Mouse (Mus musculus) lung, embryonic 15.5 days (tissue): ENCODE results near the gene Kif24. TPM values are rescaled to one million over a fixed set of nuclear protein-coding genes. Genes with fewer than 3 reads are reported as not detected.

ENCODE experiments used
- ATAC-seq: fragments of 200-750 bp; cut with Nextera tagmentation; 2 replicates; pipeline ENCODE4 v1.8.0; 2017; ENCODE audit warnings: moderate number of reproducible peaks, borderline replicate concordance; ENCODE audit not compliant: low FRiP score, low TSS enrichment; ENCODE audit errors: extremely low read depth
- H3K27ac ChIP-seq: fragments of 300-500 bp; sonication (generic); 2 replicates; pipeline ENCODE4 v1.5.1; 2015; ENCODE audit warnings: moderate library complexity, mild to moderate bottlenecking, inconsistent platforms
- H3K27me3 ChIP-seq: fragments of 300-500 bp; sonication (generic); 2 replicates; pipeline ENCODE4 v1.6.1; 2015; ENCODE audit warnings: inconsistent platforms
- H3K36me3 ChIP-seq: fragments of 300-500 bp; sonication (generic); 2 replicates; pipeline ENCODE4 v1.6.1; 2015; ENCODE audit warnings: inconsistent platforms
- H3K4me1 ChIP-seq: fragments of 300-500 bp; sonication (generic); 2 replicates; pipeline ENCODE4 v1.6.1; 2015; ENCODE audit warnings: inconsistent platforms
- H3K4me2 ChIP-seq: fragments of 300-500 bp; sonication (generic); 2 replicates; pipeline ENCODE4 v1.6.1; 2015; ENCODE audit warnings: inconsistent platforms, mild to moderate bottlenecking, moderate library complexity
- H3K4me3 ChIP-seq: fragments of 300-500 bp; sonication (generic); 2 replicates; pipeline ENCODE4 v1.5.1; 2015; ENCODE audit warnings: mild to moderate bottlenecking, inconsistent platforms
- H3K9ac ChIP-seq: fragments of 300-500 bp; sonication (generic); 2 replicates; pipeline ENCODE4 v1.6.1; 2015; ENCODE audit warnings: inconsistent platforms
- H3K9me3 ChIP-seq: fragments of 300-500 bp; sonication (generic); 2 replicates; pipeline ENCODE4 v1.6.1; 2016; ENCODE audit warnings: inconsistent platforms
- WGBS: fragments of 180-500 bp; shearing (Covaris S2); methylation state at CpG from one replicate; pipeline ENCODE4 v1.1.7; 2015; 5-methylcytosine and 5-hydroxymethylcytosine counted together
- polyA plus RNA-seq: library from polyadenylated mRNA; unstranded; fragments of >200 nt; fragmentation: Nextera tagmentation; extraction: Ambion mirVana; gene quantifications from 2 replicates; pipeline ENCODE4 v1.2.1, GENCODE M21; 2015

Kif24 gene
- polyA plus RNA-seq, 1 experiment from 2014 or later: 8.3 TPM

GRCm38 (mm10) chr4:41500787-41501186, 36.1 kb upstream of the Kif24 start:
- H3K36me3 ChIP-seq: no peaks in the 10 kb centered on the region
- H3K9me3 ChIP-seq: no peaks in the 10 kb centered on the region
- 76% methylated on average over 4 of the region's 4 CpGs for WGBS
- no peak for ATAC-seq
- no peak overlapping the region for H3K9ac ChIP-seq
- no peak overlapping the region for H3K27ac ChIP-seq
- peaks cover 26% of the 10 kb centered on the region for H3K4me1 ChIP-seq
- H3K4me2 ChIP-seq: no peak overlapping the region
- H3K27me3 ChIP-seq: peaks cover 57% of the 10 kb centered on the region
- H3K4me3 ChIP-seq: no peak overlapping the region

GRCm38 (mm10) chr4:41499619-41500018, 34.9 kb upstream of the Kif24 start:
- Histone ChIP-seq H3K4me1 (peaks cover 26% of the 10 kb centered on the region), H3K9me3 (no peaks in the 10 kb centered on the region), H3K36me3 (no peaks in the 10 kb centered on the region), H3K4me3 (no peak overlapping the region), H3K27ac (no peak overlapping the region), H3K4me2 (no peak overlapping the region), H3K9ac (no peak overlapping the region), H3K27me3 (peaks cover 61% of the 10 kb centered on the region)
- no peak for ATAC-seq
- 67% methylated on average over 8 of the region's 8 CpGs for WGBS

- 4% methylated on average over 43 of the region's 43 CpGs for WGBS
- H3K27ac ChIP-seq: no peak overlapping the region
- H3K36me3 ChIP-seq: no peaks in the 10 kb centered on the region
- H3K9me3 ChIP-seq: no peaks in the 10 kb centered on the region
- no peak for ATAC-seq
- H3K4me2 ChIP-seq: peak overlapping the region; percentile 60
- peak overlapping the region; percentile 31 for H3K4me3 ChIP-seq
- peaks cover 26% of the 10 kb centered on the region for H3K4me1 ChIP-seq
- no peak overlapping the region for H3K9ac ChIP-seq
- peaks cover 61% of the 10 kb centered on the region for H3K27me3 ChIP-seq
These were observed 34.3 kb upstream of the Kif24 start for GRCm38 (mm10) chr4:41498921-41499391.

- H3K4me2 ChIP-seq: peak overlapping the region; percentile 60
- WGBS: 5% methylated on average over 72 of the region's 72 CpGs
- H3K4me3 ChIP-seq: peak overlapping the region; percentile 31
- no peak for ATAC-seq
- H3K27me3 ChIP-seq: peaks cover 61% of the 10 kb centered on the region
- no peaks in the 10 kb centered on the region for H3K9me3 ChIP-seq
- H3K9ac ChIP-seq: no peak overlapping the region
- peaks cover 24% of the 10 kb centered on the region for H3K4me1 ChIP-seq
- no peak overlapping the region for H3K27ac ChIP-seq
- H3K36me3 ChIP-seq: no peaks in the 10 kb centered on the region
These were observed 33.5 kb upstream of the Kif24 start for GRCm38 (mm10) chr4:41497995-41498845.

GRCm38 (mm10) chr4:41497579-41497978, 32.9 kb upstream of the Kif24 start:
- no peak for ATAC-seq
- 2% methylated on average over 34 of the region's 34 CpGs for WGBS

GRCm38 (mm10) chr4:41497046-41497445, 32.4 kb upstream of the Kif24 start:
- no peak for ATAC-seq
- 56% methylated on average over 5 of the region's 5 CpGs for WGBS
- H3K4me3 ChIP-seq: no peak overlapping the region
- H3K27ac ChIP-seq: no peak overlapping the region
- H3K9ac ChIP-seq: no peak overlapping the region
- no peaks in the 10 kb centered on the region for H3K36me3 ChIP-seq
- H3K27me3 ChIP-seq: peaks cover 61% of the 10 kb centered on the region
- no peak overlapping the region for H3K4me2 ChIP-seq
- H3K4me1 ChIP-seq: peaks cover 19% of the 10 kb centered on the region
- no peaks in the 10 kb centered on the region for H3K9me3 ChIP-seq

More at GRCm38 (mm10) chr4:41497579-41497978, 32.9 kb upstream of the Kif24 start:
- H3K9ac ChIP-seq: no peak overlapping the region
- peak overlapping the region; percentile 31 for H3K4me3 ChIP-seq
- H3K27me3 ChIP-seq: peaks cover 61% of the 10 kb centered on the region
- H3K4me1 ChIP-seq: peaks cover 20% of the 10 kb centered on the region
- H3K36me3 ChIP-seq: no peaks in the 10 kb centered on the region
- H3K27ac ChIP-seq: no peak overlapping the region
- peak overlapping the region; percentile 60 for H3K4me2 ChIP-seq
- H3K9me3 ChIP-seq: no peaks in the 10 kb centered on the region

- Histone ChIP-seq H3K9me3 (no peaks in the 10 kb centered on the region), H3K27me3 (peaks cover 50% of the 10 kb centered on the region), H3K27ac (no peak overlapping the region), H3K36me3 (no peaks in the 10 kb centered on the region), H3K4me3 (no peak overlapping the region), H3K9ac (no peak overlapping the region), H3K4me1 (peaks cover 19% of the 10 kb centered on the region), H3K4me2 (no peak overlapping the region)
- WGBS: 78% methylated on average over 11 of the region's 11 CpGs
- no peak for ATAC-seq
These were observed 31.2 kb upstream of the Kif24 start for GRCm38 (mm10) chr4:41495850-41496249.

GRCm38 (mm10) chr4:41495076-41495475, 30.4 kb upstream of the Kif24 start:
- no peak overlapping the region for H3K4me3 ChIP-seq
- no peaks in the 10 kb centered on the region for H3K9me3 ChIP-seq
- 80% methylated on average over 4 of the region's 4 CpGs for WGBS
- peaks cover 43% of the 10 kb centered on the region for H3K27me3 ChIP-seq
- ATAC-seq: no peak
- H3K4me2 ChIP-seq: no peak overlapping the region
- H3K9ac ChIP-seq: no peak overlapping the region
- H3K27ac ChIP-seq: no peak overlapping the region
- H3K36me3 ChIP-seq: no peaks in the 10 kb centered on the region
- H3K4me1 ChIP-seq: peaks cover 19% of the 10 kb centered on the region

- no peak overlapping the region for H3K27ac ChIP-seq
- ATAC-seq: no peak
These were observed 29.7 kb upstream of the Kif24 start for GRCm38 (mm10) chr4:41494378-41494777.

GRCm38 (mm10) chr4:41493464-41494116, 28.9 kb upstream of the Kif24 start:
- Histone ChIP-seq H3K36me3 (no peaks in the 10 kb centered on the region), H3K4me3 (no peak overlapping the region), H3K4me1 (peaks cover 14% of the 10 kb centered on the region), H3K27me3 (peaks cover 28% of the 10 kb centered on the region), H3K9me3 (no peaks in the 10 kb centered on the region), H3K4me2 (no peak overlapping the region), H3K27ac (no peak overlapping the region), H3K9ac (no peak overlapping the region)
- ATAC-seq: no peak
- 45% methylated on average over 3 of the region's 3 CpGs for WGBS

More at GRCm38 (mm10) chr4:41494378-41494777, 29.7 kb upstream of the Kif24 start:
- Histone ChIP-seq H3K4me2 (no peak overlapping the region), H3K9ac (no peak overlapping the region), H3K27me3 (peaks cover 36% of the 10 kb centered on the region), H3K9me3 (no peaks in the 10 kb centered on the region), H3K36me3 (no peaks in the 10 kb centered on the region), H3K4me1 (peaks cover 19% of the 10 kb centered on the region), H3K4me3 (no peak overlapping the region)
- 21% methylated on average over 3 of the region's 3 CpGs for WGBS

GRCm38 (mm10) chr4:41492951-41493350, 28.3 kb upstream of the Kif24 start:
- WGBS: 81% methylated on average over 7 of the region's 7 CpGs
- Histone ChIP-seq H3K27ac (no peak overlapping the region), H3K9me3 (no peaks in the 10 kb centered on the region)

GRCm38 (mm10) chr4:41481601-41482017, 16.9 kb upstream of the Kif24 start:
- H3K27me3 ChIP-seq: no peaks in the 10 kb centered on the region
- 37% methylated on average over 6 of the region's 6 CpGs for WGBS
- no peak overlapping the region for H3K4me3 ChIP-seq
- peak overlapping the region; percentile 63 for H3K27ac ChIP-seq
- H3K9me3 ChIP-seq: no peaks in the 10 kb centered on the region; the same call in 1 of the 2 replicates
- H3K9ac ChIP-seq: no peak overlapping the region
- ATAC-seq: peak; percentile 91
- H3K4me1 ChIP-seq: peaks cover 24% of the 10 kb centered on the region
- H3K36me3 ChIP-seq: no peaks in the 10 kb centered on the region
- H3K4me2 ChIP-seq: peak overlapping the region; percentile 11; the same call in 1 of the 2 replicates

More at GRCm38 (mm10) chr4:41492951-41493350, 28.3 kb upstream of the Kif24 start:
- ATAC-seq: no peak
- Histone ChIP-seq H3K4me3 (no peak overlapping the region), H3K4me1 (peaks cover 7% of the 10 kb centered on the region), H3K4me2 (no peak overlapping the region), H3K36me3 (no peaks in the 10 kb centered on the region), H3K27me3 (peaks cover 23% of the 10 kb centered on the region), H3K9ac (no peak overlapping the region)
